Mouse (Mus musculus): ENCODE results near the gene Krt15. TPM values are rescaled to one million over a fixed set of nuclear protein-coding genes. Genes with fewer than 3 reads are reported as not detected.

The Krt15 gene
- total RNA-seq (2021) = not detected
- long read RNA-seq, experiment 1 = 0 reads
- long read RNA-seq, experiment 2 = 0 reads

GRCm38 (mm10) chr11:100135731-100136130, at the start of gene Krt15:
Krt15 (minus strand) TSS chr11:100135928.
- Histone ChIP-seq H3K27ac (no peak within 1 kb of the TSS), H3K4me3 (no peak within 1 kb of the TSS)
- intact Hi-C loops (cut with DNase I) = no loop called here
- no peak for DNase-seq (ENCODE audit: extremely low spot score in 1 of 2, low spot score in 2 of 2)
- TF ChIP-seq CTCF (IDR thresholded peaks at IDR 0.05) = no peak

GRCm38 (mm10) chr11:100181725-100182124, 46.0 kb upstream of the Krt15 start:
- TF ChIP-seq CTCF (IDR thresholded peaks at IDR 0.05) = no peak
- DNase-seq (ENCODE audit: extremely low spot score in 1 of 2, low spot score in 2 of 2) = no peak
- intact Hi-C loops (cut with DNase I) = no loop called here

GRCm38 (mm10) chr11:100179260-100179659, 43.5 kb upstream of the Krt15 start:
- DNase-seq (ENCODE audit: extremely low spot score in 1 of 2, low spot score in 2 of 2) = no peak
- intact Hi-C loops (cut with DNase I) = no loop called here
- H3K27ac ChIP-seq = no peak overlapping the region
- TF ChIP-seq CTCF (IDR thresholded peaks at IDR 0.05) = no peak
- H3K4me3 ChIP-seq = no peak overlapping the region

More at GRCm38 (mm10) chr11:100181725-100182124, 46.0 kb upstream of the Krt15 start:
- Histone ChIP-seq H3K4me3 (no peak overlapping the region), H3K27ac (no peak overlapping the region)

- no peak for TF ChIP-seq CTCF (IDR thresholded peaks at IDR 0.05)
- intact Hi-C loops (cut with DNase I) = no loop called here
- H3K4me3 ChIP-seq = no peak overlapping the region
- H3K27ac ChIP-seq = no peak overlapping the region
- DNase-seq (ENCODE audit: extremely low spot score in 1 of 2, low spot score in 2 of 2) = peak in 1 of 2 experiments; percentile 15
Measured at GRCm38 (mm10) chr11:100178307-100178706, 42.6 kb upstream of the Krt15 start.

GRCm38 (mm10) chr11:100176791-100177190, 41.1 kb upstream of the Krt15 start:
- TF ChIP-seq CTCF (IDR thresholded peaks at IDR 0.05) = no peak
- Histone ChIP-seq H3K27ac (no peak overlapping the region), H3K4me3 (no peak overlapping the region)
- no peak for DNase-seq (ENCODE audit: extremely low spot score in 1 of 2, low spot score in 2 of 2)
- intact Hi-C loops (cut with DNase I) = no loop called here

GRCm38 (mm10) chr11:100168765-100169762, 33.3 kb upstream of the Krt15 start:
- intact Hi-C loops (cut with DNase I) = loop anchor here (1.0 to 5.0 kb wide), 6 partner anchors 113 to 792 kb away; no protein-coding TSS in a partner anchor
- TF ChIP-seq CTCF (IDR thresholded peaks at IDR 0.05) = peak; percentile 60
- no peak overlapping the region for H3K27ac ChIP-seq
- peak; percentile 71 to 77 for DNase-seq (ENCODE audit: extremely low spot score in 1 of 2, low spot score in 2 of 2)
- no peak overlapping the region for H3K4me3 ChIP-seq

GRCm38 (mm10) chr11:100168071-100168470, 32.3 kb upstream of the Krt15 start:
- Histone ChIP-seq H3K27ac (no peak overlapping the region), H3K4me3 (no peak overlapping the region)
- peak in 1 of 2 experiments; percentile 10 for DNase-seq (ENCODE audit: extremely low spot score in 1 of 2, low spot score in 2 of 2)
- no peak for TF ChIP-seq CTCF (IDR thresholded peaks at IDR 0.05)
- intact Hi-C loops (cut with DNase I) = loop anchor here (2.0 to 5.0 kb wide), 3 partner anchors 163 to 791 kb away; no protein-coding TSS in a partner anchor

GRCm38 (mm10) chr11:100164392-100164791, 28.7 kb upstream of the Krt15 start:
- DNase-seq (ENCODE audit: extremely low spot score in 1 of 2, low spot score in 2 of 2) = no peak
- intact Hi-C loops (cut with DNase I) = no loop called here
- TF ChIP-seq CTCF (IDR thresholded peaks at IDR 0.05) = no peak
- H3K4me3 ChIP-seq = no peak overlapping the region
- no peak overlapping the region for H3K27ac ChIP-seq

GRCm38 (mm10) chr11:100157908-100158477, 22.3 kb upstream of the Krt15 start:
- intact Hi-C loops (cut with DNase I) = no loop called here
- no peak overlapping the region for H3K27ac ChIP-seq
- TF ChIP-seq CTCF (IDR thresholded peaks at IDR 0.05) = no peak
- DNase-seq (ENCODE audit: extremely low spot score in 1 of 2, low spot score in 2 of 2) = no peak
- H3K4me3 ChIP-seq = no peak overlapping the region

- intact Hi-C loops (cut with DNase I) = no loop called here
- no peak overlapping the region for H3K4me3 ChIP-seq
- no peak for TF ChIP-seq CTCF (IDR thresholded peaks at IDR 0.05)
- DNase-seq (ENCODE audit: extremely low spot score in 1 of 2, low spot score in 2 of 2) = no peak
- no peak overlapping the region for H3K27ac ChIP-seq
Measured at GRCm38 (mm10) chr11:100157331-100157730, 21.6 kb upstream of the Krt15 start.

- DNase-seq (ENCODE audit: extremely low spot score in 1 of 2, low spot score in 2 of 2) = no peak
- no peak for TF ChIP-seq CTCF (IDR thresholded peaks at IDR 0.05)
- intact Hi-C loops (cut with DNase I) = no loop called here
- no peak overlapping the region for H3K4me3 ChIP-seq
- no peak overlapping the region for H3K27ac ChIP-seq
Measured at GRCm38 (mm10) chr11:100155497-100156255, 19.9 kb upstream of the Krt15 start.
